Mouse (Mus musculus) gastrocnemius, adult 18-20 months (tissue): ENCODE data around the gene Tmem141. TPM values are rescaled to one million over a fixed set of nuclear protein-coding genes. Genes with fewer than 3 reads are reported as not detected.

ENCODE experiments used
- DNase-seq: peaks from one replicate; pipeline ENCODE4 v3.0.0; 2021; ENCODE audit warnings: low spot score
- total RNA-seq, 2 experiments: library from RNA; stranded (reverse); gene quantifications; 2 replicates each; pipeline ENCODE4 v1.2.3; 2021

Tmem141 gene
- total RNA-seq, 2 experiments from 2014 or later = 17.1 to 17.3 TPM

GRCm38 (mm10) chr2:25577951-25578795 is 43.6 kb downstream of the Tmem141 start:
- DNase-seq = no peak

GRCm38 (mm10) chr2:25576965-25577891 is 44.6 kb downstream of the Tmem141 start:
- DNase-seq = no peak

- no peak for DNase-seq
These were observed 45.6 kb downstream of the Tmem141 start for GRCm38 (mm10) chr2:25576028-25576850.

- DNase-seq = peak; percentile 32
These were observed 46.3 kb downstream of the Tmem141 start for GRCm38 (mm10) chr2:25575432-25576027.

DNA sequence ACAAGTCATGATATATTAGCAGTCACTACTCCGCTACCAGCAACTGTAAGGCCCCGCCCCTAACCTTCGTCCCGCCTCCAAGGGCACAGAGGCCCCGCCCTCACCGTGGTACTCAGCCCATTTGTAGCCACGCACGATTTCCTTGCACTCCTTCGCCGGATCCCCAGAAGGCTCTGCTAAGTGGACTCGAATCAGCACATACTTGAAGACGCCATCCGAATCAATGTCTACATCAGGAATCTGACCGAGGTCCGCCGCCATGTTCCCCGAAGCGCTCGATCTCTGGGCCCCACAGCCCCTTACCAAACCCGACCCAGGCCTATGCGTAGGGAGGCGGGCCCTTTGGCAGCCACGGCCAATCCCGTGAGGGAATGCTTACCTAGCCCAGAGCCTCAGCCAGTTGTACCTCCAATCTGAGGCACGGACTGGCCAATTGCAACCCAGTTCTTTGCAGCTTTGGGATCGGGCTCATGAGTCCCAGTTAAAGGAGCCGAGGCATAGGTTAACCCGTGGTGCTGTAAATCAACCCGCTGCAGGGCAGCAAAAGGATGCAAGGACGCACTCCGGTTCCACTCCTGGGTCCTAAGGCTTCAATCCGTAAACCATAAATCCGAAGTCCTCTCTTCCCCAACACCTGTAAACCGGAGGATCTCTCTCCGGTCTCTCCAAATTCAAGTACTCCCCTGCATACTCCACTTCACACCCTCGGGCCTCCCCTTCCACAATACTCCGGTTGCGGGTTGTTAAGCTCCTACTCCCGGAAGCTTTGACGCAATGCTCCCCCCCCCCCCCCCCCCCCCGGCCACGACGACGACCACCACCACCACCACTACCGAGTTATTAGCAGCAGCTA is 47.0 kb downstream of the Tmem141 start, which contains the start of the genes Mamdc4 and Phpt1:
Gene Mamdc4 (minus strand): TSS at position 267 of the 853 bp plus-strand sequence.
Gene Phpt1 (minus strand): TSS at position 646 of the 853 bp plus-strand sequence.
- DNase-seq = peak; percentile 97

GRCm38 (mm10) chr2:25574136-25574535 is 47.7 kb downstream of the Tmem141 start:
- DNase-seq = no peak

DNA sequence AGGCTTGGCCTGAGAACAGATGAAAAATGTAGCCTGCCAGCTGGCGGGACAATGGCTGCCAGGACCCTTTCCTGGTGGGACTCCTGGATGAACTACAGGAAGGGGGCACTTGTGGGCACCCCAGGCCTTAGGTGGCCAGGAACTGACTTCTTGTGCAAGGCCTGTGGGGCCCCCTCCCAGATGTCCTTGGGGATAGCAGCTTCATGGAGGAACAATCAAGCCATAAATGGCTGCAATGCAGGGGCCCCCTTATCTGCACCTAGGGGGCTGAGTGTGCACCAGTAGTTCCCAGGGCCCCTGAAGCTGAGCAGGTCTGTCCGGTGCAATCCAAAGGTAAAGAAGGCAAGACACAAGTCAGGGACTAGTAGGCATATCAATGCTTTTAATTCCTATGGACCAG is 48.7 kb downstream of the Tmem141 start:
- no peak for DNase-seq

GRCm38 (mm10) chr2:25571221-25571620 is 50.6 kb downstream of the Tmem141 start:
- no peak for DNase-seq

Other genes starting within 250 kb of the Tmem141 start
- gene Sapcd2, start 249.7 kb downstream of the Tmem141 start, total RNA-seq = not detected
- gene Entpd2, start 226.1 kb downstream of the Tmem141 start, total RNA-seq = 1 to 10 TPM; 6.2 to 8.3 TPM
- 10 to 100 TPM; 15.8 to 19.0 TPM for gene Npdc1, start 222.7 kb downstream of the Tmem141 start, total RNA-seq
- gene Fut7, start 198.7 kb downstream of the Tmem141 start, total RNA-seq = not detected
- gene Abca2, start 193.3 kb downstream of the Tmem141 start, total RNA-seq = 10 to 100 TPM; 14.1 to 15.5 TPM
- 1 to 10 TPM in 1 of 2 experiments, under 1 TPM in 1; 0.39 to 1.0 TPM for gene Clic3, start 165.2 kb downstream of the Tmem141 start, total RNA-seq
- 10 to 100 TPM; 13.7 to 15.1 TPM for gene Paxx, start 160.9 kb downstream of the Tmem141 start, total RNA-seq
- gene Ptgds, start 152.0 kb downstream of the Tmem141 start, total RNA-seq = not detected
- gene Lcn12, start 128.1 kb downstream of the Tmem141 start, total RNA-seq = not detected
- 10 to 100 TPM; 81.5 to 84.3 TPM for gene Fbxw5, start 121.3 kb downstream of the Tmem141 start, total RNA-seq
- 1 to 10 TPM; 2.0 to 2.1 TPM for gene C8g, start 120.3 kb downstream of the Tmem141 start, total RNA-seq
- gene Traf2, start 75.1 kb downstream of the Tmem141 start, total RNA-seq = 10 to 100 TPM; 13.7 to 15.1 TPM
- gene Edf1, start 64.2 kb downstream of the Tmem141 start, total RNA-seq = 100 to 1,000 TPM; 179 to 182 TPM
- under 1 TPM; 0.12 to 0.34 TPM for gene Mamdc4, start 47.2 kb downstream of the Tmem141 start, total RNA-seq
- gene Phpt1, start 46.8 kb downstream of the Tmem141 start, total RNA-seq = 10 to 100 TPM; 54.6 to 57.5 TPM
- not detected for gene Ajm1, start 40.2 kb downstream of the Tmem141 start, total RNA-seq
- gene Rabl6, start 13.5 kb downstream of the Tmem141 start, total RNA-seq = 10 to 100 TPM; 75.3 to 82.5 TPM
- gene Ccdc183, start 4.3 kb downstream of the Tmem141 start, total RNA-seq = not detected
- gene Fcna, start 6.0 kb upstream of the Tmem141 start, total RNA-seq = 1 to 10 TPM; 2.4 to 3.0 TPM
- 1 to 10 TPM; 4.5 to 5.0 TPM for gene Lcn8, start 31.1 kb upstream of the Tmem141 start, total RNA-seq
- gene Lcn5, start 35.9 kb upstream of the Tmem141 start, total RNA-seq = not detected
- gene Lcn6, start 54.8 kb upstream of the Tmem141 start, total RNA-seq = not detected
- gene Lcn10, start 60.7 kb upstream of the Tmem141 start, total RNA-seq = not detected
- gene Obp2a, start 78.0 kb upstream of the Tmem141 start, total RNA-seq = not detected
- gene Bmyc, start 84.7 kb upstream of the Tmem141 start, total RNA-seq = 10 to 100 TPM; 15.6 to 16.3 TPM
- gene Obp2b, start 115.0 kb upstream of the Tmem141 start, total RNA-seq = not detected
- gene Lcn3, start 143.6 kb upstream of the Tmem141 start, total RNA-seq = not detected
- gene Lcn11, start 155.0 kb upstream of the Tmem141 start, total RNA-seq = not detected
- not detected for gene Gm13539, start 160.3 kb upstream of the Tmem141 start, total RNA-seq
- gene Glt6d1, start 193.8 kb upstream of the Tmem141 start, total RNA-seq = not detected
- gene Lcn9, start 201.1 kb upstream of the Tmem141 start, total RNA-seq = not detected
- gene Sohlh1, start 225.2 kb upstream of the Tmem141 start, total RNA-seq = not detected
- under 1 TPM; 0.34 to 0.47 TPM for gene Kcnt1, start 241.7 kb upstream of the Tmem141 start, total RNA-seq